Mouse (Mus musculus) adrenal gland (tissue): ENCODE results near the gene Ccm2l.

Experiments used
- intact Hi-C: fragments of 180-260 bp; cut with DNase I; formaldehyde crosslinking; loops from one replicate; pipeline ENCODE4 v1.15.1; 2025
- long read RNA-seq, 2 experiments: library from polyadenylated mRNA; unstranded; transcript quantifications; one replicate each; pipeline ENCODE4 v2.0.0; 2020; ENCODE audit warnings: borderline replicate concordance in 1 of 2; ENCODE audit not compliant: insufficient replicate concordance in 1 of 2

Ccm2l gene
- long read RNA-seq, experiment 1, partial matches to known transcripts: 1 of 1 reads
- long read RNA-seq, experiment 1, other reads (novel, unspliced or antisense): 0 of 1 reads
- long read RNA-seq, experiment 2, partial matches to known transcripts: 1 of 1 reads
- long read RNA-seq, experiment 2, other reads (novel, unspliced or antisense): 0 of 1 reads

- intact Hi-C loops: no loop called here
Measured at GRCm38 (mm10) chr2:153065747-153066508, at the start of gene Ccm2l. TSS of gene Ccm2l (plus strand) at chr2:153065955.

- intact Hi-C loops: loop anchor here (5.0 kb wide), 2 partner anchors 79 to 99 kb away; no protein-coding TSS in a partner anchor
Measured at GRCm38 (mm10) chr2:153016786-153017185, 49.0 kb upstream of the Ccm2l start.

- intact Hi-C loops: loop anchor here (5.0 kb wide), 2 partner anchors 82 to 102 kb away; no protein-coding TSS in a partner anchor
Measured at GRCm38 (mm10) chr2:153019355-153019754, 46.4 kb upstream of the Ccm2l start.

- intact Hi-C loops: no loop called here
Measured at GRCm38 (mm10) chr2:153021163-153021562, 44.6 kb upstream of the Ccm2l start.

- intact Hi-C loops: no loop called here
Measured at GRCm38 (mm10) chr2:153022855-153023254, 42.9 kb upstream of the Ccm2l start.

GRCm38 (mm10) chr2:153026052-153026451 is 39.7 kb upstream of the Ccm2l start:
- intact Hi-C loops: no loop called here

GRCm38 (mm10) chr2:153027501-153027900 is 38.3 kb upstream of the Ccm2l start:
- intact Hi-C loops: no loop called here

- intact Hi-C loops: no loop called here
Measured at GRCm38 (mm10) chr2:153030422-153030821, 35.3 kb upstream of the Ccm2l start.

GRCm38 (mm10) chr2:153031126-153032082 is 34.4 kb upstream of the Ccm2l start, which contains the start of gene Xkr7:
TSS of gene Xkr7 (plus strand) at chr2:153031852.
- intact Hi-C loops: no loop called here

GRCm38 (mm10) chr2:153032083-153032842 is 33.5 kb upstream of the Ccm2l start:
- intact Hi-C loops: no loop called here

GRCm38 (mm10) chr2:153032973-153033372 is 32.8 kb upstream of the Ccm2l start:
- intact Hi-C loops: no loop called here

GRCm38 (mm10) chr2:153033545-153034230 is 32.1 kb upstream of the Ccm2l start:
- intact Hi-C loops: no loop called here

GRCm38 (mm10) chr2:153036690-153037089 is 29.1 kb upstream of the Ccm2l start:
- intact Hi-C loops: no loop called here

- intact Hi-C loops: no loop called here
Measured at GRCm38 (mm10) chr2:153043886-153044285, 21.9 kb upstream of the Ccm2l start.

GRCm38 (mm10) chr2:153045884-153046299 is 19.9 kb upstream of the Ccm2l start:
- intact Hi-C loops: loop anchor here (5.0 kb wide), 2 partner anchors 36 to 96 kb away; no protein-coding TSS in a partner anchor

- intact Hi-C loops: loop anchor here (5.0 kb wide), 2 partner anchors 34 to 94 kb away; no protein-coding TSS in a partner anchor
Measured at GRCm38 (mm10) chr2:153047828-153048465, 17.8 kb upstream of the Ccm2l start.

- intact Hi-C loops: loop anchor here (5.0 kb wide), 2 partner anchors 33 to 93 kb away; no protein-coding TSS in a partner anchor
Measured at GRCm38 (mm10) chr2:153049288-153049996, 16.3 kb upstream of the Ccm2l start.

GRCm38 (mm10) chr2:153049997-153050358 is 15.8 kb upstream of the Ccm2l start:
- intact Hi-C loops: loop anchor here (5.0 kb wide), 2 partner anchors 32 to 92 kb away; no protein-coding TSS in a partner anchor

- intact Hi-C loops: no loop called here
Measured at GRCm38 (mm10) chr2:153051095-153051494, 14.7 kb upstream of the Ccm2l start.
